Mouse (Mus musculus): ENCODE data around the gene Fstl5. TPM values are rescaled to one million over a fixed set of nuclear protein-coding genes. Genes with fewer than 3 reads are reported as not detected.
"Not testable (repeated sequence)": the region's sequence is repeated elsewhere in the genome, so short reads cannot be mapped to it uniquely, and the experiment has no call there.

Fstl5 gene
- total RNA-seq, 2 experiments from 2014 or later, result 20.6 to 25.8 TPM

DNA sequence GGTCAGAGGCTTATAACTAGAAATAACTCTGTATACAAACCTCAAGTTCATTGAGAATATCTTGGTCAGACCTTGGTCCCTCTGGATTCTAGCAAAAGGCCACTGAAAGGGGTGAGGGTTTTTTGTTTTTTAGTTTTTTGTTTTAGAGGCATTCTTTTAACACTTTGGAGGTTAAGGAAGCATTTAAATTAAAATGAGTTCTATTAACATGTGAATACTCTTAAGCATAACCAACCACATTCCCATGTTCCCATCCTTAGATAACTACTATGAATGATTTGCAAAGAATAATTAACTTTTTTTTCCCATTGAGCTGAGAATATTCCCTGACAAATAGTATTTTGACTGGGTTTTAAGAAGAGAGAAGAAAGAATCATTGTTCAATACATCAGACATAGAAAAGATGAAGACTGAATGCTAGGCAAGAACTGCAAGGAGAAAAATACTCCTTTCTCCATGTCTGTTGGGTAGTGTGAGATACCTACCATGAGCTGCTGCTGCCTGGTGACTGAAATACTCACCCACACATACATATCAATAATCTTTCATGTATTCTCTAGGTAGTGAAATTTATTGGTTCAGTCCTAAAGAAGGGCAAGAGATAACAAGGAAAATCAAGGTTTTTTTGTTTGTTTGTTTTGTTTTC lies 393.3 kb downstream of the Fstl5 start:
- no peak for DNase-seq (ENCODE audit: low spot score in 2 of 2)
- intact Hi-C loops (cut with DNase I), result no loop called here

DNA sequence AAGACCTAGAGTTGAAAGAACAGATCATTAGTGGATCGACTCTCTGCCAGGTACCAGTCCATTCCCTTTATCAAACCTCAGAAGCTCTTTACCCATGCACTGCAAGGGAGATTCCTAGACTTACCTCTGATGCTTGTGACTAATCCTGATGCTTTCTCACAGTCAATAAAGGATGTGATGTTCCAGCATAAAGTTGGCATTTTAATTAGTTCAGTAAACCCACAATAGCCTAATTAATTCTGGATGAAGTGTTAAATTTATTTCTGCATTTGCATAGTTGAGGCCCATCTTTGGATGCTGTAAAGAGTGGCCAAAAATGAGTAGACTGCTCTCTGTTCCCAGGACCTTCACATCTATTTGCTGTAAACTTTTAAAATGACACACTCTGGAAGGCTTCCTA lies 394.1 kb downstream of the Fstl5 start:
- no peak for DNase-seq (ENCODE audit: low spot score in 2 of 2)
- intact Hi-C loops (cut with DNase I), result no loop called here

DNA sequence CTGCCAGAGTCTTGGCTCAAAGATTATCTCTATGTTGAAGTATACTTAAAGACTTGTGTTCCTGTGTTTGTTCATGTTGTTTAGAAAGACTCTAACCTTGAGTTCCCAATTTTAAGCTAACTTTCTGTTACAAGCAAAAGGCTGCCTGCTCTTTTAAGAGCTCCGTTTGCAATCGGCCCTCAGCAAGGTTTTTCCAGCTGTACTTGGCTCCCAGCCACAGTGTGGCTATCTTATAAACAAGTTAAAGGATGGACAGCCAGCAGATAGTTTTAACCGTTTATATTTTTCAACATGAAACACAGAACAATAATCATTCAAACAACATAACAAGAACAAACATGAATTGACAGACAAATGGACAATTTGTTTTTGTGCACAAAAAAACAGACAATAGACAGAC lies 433.8 kb downstream of the Fstl5 start:
- DNase-seq (ENCODE audit: low spot score in 2 of 2); intact Hi-C loops (cut with DNase I): not testable (repeated sequence)

DNA sequence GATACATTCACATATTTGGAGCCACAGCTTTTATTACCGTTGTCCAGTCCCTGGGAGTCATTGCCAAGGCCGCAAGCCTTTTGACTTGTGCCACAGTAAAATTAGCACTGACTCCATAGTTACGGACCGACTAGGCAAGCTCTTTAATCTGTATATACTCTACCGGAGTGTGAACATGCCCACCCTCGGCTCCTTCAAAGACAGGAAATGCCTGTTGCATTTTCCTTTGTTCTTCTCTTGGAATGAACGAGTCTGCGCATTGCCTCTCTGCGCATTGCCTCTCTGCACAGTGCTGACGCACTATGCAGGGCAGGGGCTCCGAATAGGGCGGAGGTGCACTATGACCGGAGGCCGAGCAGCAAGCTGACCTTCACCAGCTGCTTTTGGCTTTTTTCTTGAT lies 434.7 kb downstream of the Fstl5 start:
- intact Hi-C loops (cut with DNase I), result no loop called here
- no peak for DNase-seq (ENCODE audit: low spot score in 2 of 2)

DNA sequence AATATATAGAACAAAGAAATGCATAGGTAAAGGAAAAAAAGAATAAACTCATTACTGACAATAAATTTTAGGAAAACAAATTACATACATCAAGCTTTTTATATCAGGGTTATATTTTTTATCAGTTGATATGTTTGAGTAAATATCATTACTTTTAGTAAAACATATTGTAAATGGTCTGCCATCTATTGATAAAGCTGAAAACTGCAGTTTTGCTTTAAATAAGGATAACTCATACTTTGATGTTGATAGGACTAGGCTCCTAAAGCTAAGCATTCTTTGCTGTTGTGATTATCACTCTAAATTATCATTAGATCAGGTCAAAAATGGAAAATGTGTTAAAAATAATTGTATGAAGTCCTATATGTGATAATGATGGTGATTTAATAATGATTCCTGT lies 493.3 kb downstream of the Fstl5 start:
- intact Hi-C loops (cut with DNase I), result loop anchor here (10.0 kb wide), 1 partner anchor 493 kb away; the partner anchor contains the start of gene Fstl5
- DNase-seq (ENCODE audit: low spot score in 2 of 2), result no peak

DNA sequence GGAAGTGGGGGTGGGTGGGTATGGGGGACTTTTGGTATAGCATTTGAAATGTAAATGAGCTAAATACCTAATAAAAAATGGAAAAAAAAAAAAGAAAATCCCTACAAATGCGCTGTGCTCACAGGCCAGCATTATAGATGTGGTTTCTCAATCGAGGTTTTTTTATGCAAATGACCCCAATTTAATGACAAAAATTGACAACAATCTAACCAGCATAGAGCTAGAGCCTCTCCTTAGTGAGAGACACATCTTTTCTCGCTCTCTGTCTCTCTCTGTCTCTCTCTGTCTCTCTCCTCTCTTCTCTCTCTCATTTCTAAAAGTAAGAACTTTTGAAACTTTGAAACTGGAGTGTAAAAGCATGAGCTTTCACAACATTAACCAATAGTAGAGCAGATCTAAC lies 498.4 kb downstream of the Fstl5 start:
- DNase-seq (ENCODE audit: low spot score in 2 of 2), result no peak
- intact Hi-C loops (cut with DNase I), result no loop called here

DNA sequence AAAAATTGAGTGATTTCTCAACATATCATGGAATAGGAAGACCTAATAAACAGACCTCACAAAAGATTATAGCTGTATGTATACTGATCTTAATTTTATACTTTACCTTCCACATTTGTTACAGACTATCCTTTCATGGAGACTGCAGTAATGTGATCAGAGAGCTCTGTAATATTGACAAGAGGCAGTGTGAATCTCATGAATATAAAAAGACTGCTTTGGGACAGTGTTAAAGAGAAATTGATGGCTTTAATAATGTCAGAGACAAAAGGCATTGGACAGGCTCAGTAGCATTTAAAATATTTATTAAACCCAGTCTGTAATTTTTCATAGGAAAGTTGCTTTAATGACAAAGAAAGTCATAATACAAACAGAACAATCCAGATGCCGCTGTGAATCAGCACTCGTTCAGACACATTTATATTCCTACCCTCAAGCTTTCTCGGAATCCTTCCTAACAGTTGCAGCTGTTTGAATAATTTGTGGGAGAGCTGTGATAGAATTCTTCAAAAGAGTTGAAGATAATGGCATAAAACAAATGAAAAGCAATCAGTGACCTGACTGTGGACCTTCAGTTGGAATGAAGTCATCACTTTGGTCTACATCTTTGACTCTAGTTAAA lies 499.0 kb downstream of the Fstl5 start:
- intact Hi-C loops (cut with DNase I), result no loop called here
- no peak for DNase-seq (ENCODE audit: low spot score in 2 of 2)

DNA sequence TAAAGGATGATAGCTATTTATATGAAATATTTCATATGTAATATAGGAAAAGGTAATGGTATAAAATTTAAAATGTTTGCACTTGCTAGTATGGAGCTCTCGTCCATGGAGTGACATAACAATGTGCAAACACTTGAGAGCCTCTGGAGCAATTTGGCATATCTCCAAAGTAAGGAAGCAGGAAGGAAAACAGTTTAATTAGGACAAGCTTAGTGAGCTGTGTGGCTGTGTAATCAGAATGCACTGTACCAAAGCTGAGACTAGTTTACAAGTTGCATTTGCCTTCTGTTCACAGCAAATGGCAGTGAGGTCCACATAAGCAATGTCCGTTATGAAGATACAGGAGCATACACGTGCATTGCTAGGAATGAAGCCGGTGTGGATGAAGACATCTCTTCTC lies 519.1 kb downstream of the Fstl5 start:
- DNase-seq (ENCODE audit: low spot score in 2 of 2), result peak in 1 of 2 experiments; percentile 2
- intact Hi-C loops (cut with DNase I), result no loop called here

DNA sequence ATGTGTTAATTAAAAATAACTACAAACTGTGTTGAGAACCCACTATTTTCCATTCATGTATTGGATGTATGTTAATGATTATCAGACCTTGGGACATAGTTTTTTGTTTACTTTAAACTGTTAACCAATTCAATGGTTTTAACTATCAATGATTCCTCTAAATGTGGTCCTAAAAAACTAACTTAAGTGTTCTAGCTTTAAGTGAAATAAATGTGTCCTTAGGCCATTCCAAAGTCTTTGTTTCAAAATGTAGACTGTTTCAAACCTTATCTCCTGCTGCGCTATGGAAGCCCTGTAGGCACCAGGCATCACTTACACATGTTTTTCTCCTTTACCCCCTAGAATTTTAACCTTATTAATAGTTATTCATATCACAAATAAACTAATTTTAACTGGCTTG lies 546.0 kb downstream of the Fstl5 start:
- intact Hi-C loops (cut with DNase I), result no loop called here
- DNase-seq (ENCODE audit: low spot score in 2 of 2), result no peak

DNA sequence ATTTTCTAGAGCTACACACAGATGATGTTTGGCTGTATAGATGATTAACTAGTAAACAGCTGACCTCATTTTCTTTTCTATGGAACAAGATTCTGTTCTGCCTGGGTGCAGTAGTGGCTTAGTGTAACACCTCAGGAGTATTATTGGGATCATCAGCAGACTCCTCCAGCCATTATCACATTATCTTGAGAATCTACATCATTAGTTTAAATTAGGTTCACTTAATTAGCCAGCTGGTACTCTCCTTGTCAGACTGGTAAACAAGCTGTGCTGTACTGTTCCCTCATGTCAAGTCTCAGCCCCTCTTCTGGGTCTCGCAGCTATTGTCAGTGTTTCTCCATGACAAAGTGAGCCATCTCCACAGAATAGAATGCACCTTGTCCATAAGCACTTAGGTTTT lies 580.2 kb downstream of the Fstl5 start:
- intact Hi-C loops (cut with DNase I), result no loop called here
- no peak for DNase-seq (ENCODE audit: low spot score in 2 of 2)

DNA sequence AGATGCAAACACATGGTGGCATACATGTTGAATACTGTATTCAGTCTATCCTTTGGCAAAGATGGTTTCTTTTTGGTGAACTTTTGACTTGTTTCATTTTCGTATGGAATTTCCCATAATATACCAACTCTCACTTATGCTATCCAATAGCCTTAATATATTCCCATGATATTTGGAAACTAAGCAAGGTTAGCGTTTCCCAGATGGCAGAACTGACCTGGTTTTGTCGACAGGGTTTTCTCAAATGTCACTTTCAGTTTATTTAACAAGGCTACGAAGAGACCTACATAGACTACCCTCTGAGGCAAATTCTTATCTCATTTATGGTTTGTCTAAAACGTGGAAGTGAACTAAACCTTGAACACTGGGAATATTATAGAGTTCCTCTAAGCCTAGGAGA lies 596.8 kb downstream of the Fstl5 start:
- intact Hi-C loops (cut with DNase I), result no loop called here
- DNase-seq (ENCODE audit: low spot score in 2 of 2), result no peak

DNA sequence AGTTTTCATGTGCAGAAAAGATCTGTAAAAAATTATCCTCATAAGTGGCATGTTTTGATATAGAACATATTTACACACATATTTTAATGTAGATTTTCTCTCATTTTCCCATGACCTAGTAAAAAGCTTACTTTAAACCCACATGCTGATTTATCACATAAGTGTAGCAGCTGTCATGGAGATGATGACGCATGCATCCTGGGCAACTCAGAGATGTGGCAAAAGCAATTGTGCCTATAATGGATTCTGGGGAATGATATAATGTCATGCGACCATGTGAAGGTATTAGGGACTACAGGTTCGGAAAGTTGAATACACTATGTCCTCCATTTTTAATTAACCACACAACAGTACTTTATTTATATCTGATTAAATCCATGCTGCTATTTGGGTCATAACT lies 601.9 kb downstream of the Fstl5 start:
- intact Hi-C loops (cut with DNase I), result no loop called here
- DNase-seq (ENCODE audit: low spot score in 2 of 2), result peak; percentile 15 to 21

DNA sequence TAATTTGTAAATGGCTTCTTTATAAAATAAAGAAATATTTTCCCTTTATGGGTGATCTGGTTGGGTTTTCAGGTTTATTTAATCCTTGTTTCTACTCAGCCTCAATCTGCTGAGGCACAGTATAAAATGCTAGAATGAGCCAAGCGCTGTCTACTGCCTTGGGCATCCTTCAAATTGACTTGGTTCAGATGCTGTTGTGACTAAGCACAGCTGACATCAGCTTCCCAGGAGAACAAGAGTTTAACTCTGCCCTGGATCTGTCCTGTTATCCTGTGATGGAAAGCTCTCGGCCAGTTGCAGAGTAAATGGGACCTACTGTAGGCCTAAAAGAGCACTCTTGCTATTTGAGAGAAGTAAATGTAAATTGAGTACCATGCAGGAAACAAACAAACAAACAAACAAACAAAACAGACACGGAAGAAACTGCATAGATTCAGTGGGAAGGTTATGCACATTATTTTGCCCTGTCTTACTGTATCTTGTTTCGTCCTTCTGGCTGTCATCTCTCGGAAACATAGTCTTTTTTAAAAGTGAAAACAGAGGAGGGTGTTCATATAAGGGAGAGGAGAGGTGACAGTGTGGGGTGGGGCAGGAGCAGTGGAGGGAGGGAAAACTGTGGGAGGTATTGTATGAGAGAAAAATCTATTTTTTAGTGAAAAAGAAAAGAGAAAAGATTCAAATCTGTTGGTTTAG lies 605.9 kb downstream of the Fstl5 start:
- intact Hi-C loops (cut with DNase I), result no loop called here
- peak in 1 of 2 experiments; percentile 4 for DNase-seq (ENCODE audit: low spot score in 2 of 2)

DNA sequence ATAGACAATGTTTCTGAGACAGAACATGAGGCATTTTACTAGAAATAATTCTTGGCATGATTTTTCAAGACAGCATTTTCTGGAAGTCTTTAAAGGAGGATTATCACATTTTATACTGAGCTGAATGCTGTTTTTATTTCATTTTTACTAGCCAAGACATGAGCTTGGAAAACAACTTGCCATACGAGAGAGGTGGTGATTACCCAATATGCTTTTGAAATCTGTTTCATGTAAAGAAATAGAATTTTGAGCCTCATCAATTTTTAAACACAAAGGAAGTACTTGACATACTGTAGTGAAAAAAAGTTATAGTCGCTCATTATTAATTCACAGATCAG lies 606.4 kb downstream of the Fstl5 start:
- peak in 1 of 2 experiments; percentile 9 for DNase-seq (ENCODE audit: low spot score in 2 of 2)
- intact Hi-C loops (cut with DNase I), result no loop called here

DNA sequence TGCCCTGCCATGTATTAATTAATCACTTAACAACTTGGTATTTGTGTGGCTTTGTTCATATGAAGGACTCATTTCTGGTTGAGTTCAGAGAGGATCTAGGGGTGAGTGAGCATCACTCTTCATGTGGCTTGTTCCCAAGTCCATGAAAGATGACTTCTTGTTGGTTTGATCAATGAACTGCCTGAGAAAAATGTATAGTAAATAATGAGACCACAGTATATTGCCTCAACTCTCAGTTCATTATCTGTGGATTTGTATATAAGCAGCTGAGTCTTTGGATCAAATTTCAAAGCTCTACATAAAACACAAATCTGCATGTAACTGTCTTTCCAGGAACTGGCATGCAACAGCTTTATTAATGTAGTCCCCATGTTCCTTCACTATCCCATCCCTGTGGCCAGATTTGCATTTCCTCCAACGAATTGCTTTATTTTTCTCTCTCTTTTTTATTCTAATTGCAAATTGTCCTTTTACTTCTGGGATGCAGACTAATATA lies 623.1 kb downstream of the Fstl5 start:
- intact Hi-C loops (cut with DNase I), result no loop called here
- DNase-seq (ENCODE audit: low spot score in 2 of 2), result no peak

DNA sequence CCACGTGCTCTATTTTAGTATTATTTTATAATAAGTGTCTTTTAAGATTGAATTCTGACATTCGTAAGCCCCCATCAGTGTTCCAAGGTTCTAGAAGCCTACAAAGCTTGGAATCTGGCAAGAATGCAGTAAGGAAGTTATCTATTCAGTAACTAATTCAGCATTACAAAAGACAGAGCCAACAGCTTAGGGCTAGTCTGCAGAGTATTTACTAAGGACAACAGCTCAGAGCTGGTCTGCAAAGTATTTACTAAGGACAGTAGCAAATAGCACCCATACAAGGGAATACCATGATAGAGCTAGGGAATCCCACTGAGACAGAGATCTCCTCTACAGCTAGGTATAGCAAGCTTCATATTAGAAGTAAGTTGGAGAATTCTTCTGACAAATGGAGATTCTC lies 665.2 kb downstream of the Fstl5 start:
- no peak for DNase-seq (ENCODE audit: low spot score in 2 of 2)
- intact Hi-C loops (cut with DNase I), result no loop called here

Other genes with a start within 250 kb of the Fstl5 start
- gene Golim4, start 117.3 kb upstream of the Fstl5 start, total RNA-seq (2021), result 10 to 100 TPM; 17.7 to 19.1 TPM

Data from left cerebral cortex, postnatal 14 days (tissue).